Mouse (Mus musculus) liver, postnatal 0 days (tissue): ENCODE measurements around the gene Mmp2. TPM values are rescaled to one million over a fixed set of nuclear protein-coding genes. Genes with fewer than 3 reads are reported as not detected.

ENCODE experiments used
- ATAC-seq: fragments of 200-750 bp; cut with Nextera tagmentation; 2 replicates; pipeline ENCODE4 v1.8.0; 2017; ENCODE audit warnings: mild to moderate bottlenecking, moderate library complexity
- DNase-seq: peaks from one replicate; pipeline ENCODE4 v3.0.0-alpha.2; 2016
- H3K27ac ChIP-seq: fragments of 300-500 bp; sonication (generic); 2 replicates; pipeline ENCODE4 v1.5.1; 2014; ENCODE audit warnings: antibody characterized with exemption, moderate library complexity, mild to moderate bottlenecking, low read depth
- H3K27me3 ChIP-seq: fragments of 300-500 bp; sonication (generic); 2 replicates; pipeline ENCODE4 v1.6.1; 2014; ENCODE audit warnings: low read length, control low read depth, mixed read lengths; ENCODE audit not compliant: insufficient read depth
- H3K36me3 ChIP-seq: fragments of 300-500 bp; sonication (generic); replicated peaks from 2 replicates; pipeline ENCODE4 v1.6.1; 2014; ENCODE audit warnings: mild to moderate bottlenecking, control low read depth, low read length, moderate library complexity, mixed read lengths; ENCODE audit not compliant: insufficient read depth
- H3K4me1 ChIP-seq: fragments of 300-500 bp; sonication (generic); 2 replicates; pipeline ENCODE4 v1.6.1; 2014; ENCODE audit warnings: antibody characterized with exemption, mild to moderate bottlenecking, control low read depth; ENCODE audit not compliant: insufficient read depth
- H3K4me2 ChIP-seq: fragments of 300-500 bp; sonication (generic); 2 replicates; pipeline ENCODE4 v1.6.1; 2014; ENCODE audit warnings: low read depth, mild to moderate bottlenecking, low read length, moderate library complexity, mixed read lengths
- H3K4me3 ChIP-seq: fragments of 300-500 bp; sonication (generic); 2 replicates; pipeline ENCODE4 v1.5.1; 2014; ENCODE audit warnings: low read depth, low read length
- H3K9ac ChIP-seq: fragments of 300-500 bp; sonication (generic); replicated peaks from 2 replicates; pipeline ENCODE4 v1.6.1; 2014; ENCODE audit warnings: mild to moderate bottlenecking, moderate library complexity
- H3K9me3 ChIP-seq: fragments of 300-500 bp; sonication (generic); 2 replicates; pipeline ENCODE4 v1.6.1; 2016; ENCODE audit warnings: mild to moderate bottlenecking, control low read depth, low read length, mixed read lengths
- CTCF ChIP-seq: sonication (generic); IDR thresholded peaks from 2 replicates; pipeline ENCODE4 v1.5.1; 2016; ENCODE audit warnings: antibody characterized with exemption, low read depth
- EP300 ChIP-seq: IDR thresholded peaks from 2 replicates; pipeline ENCODE4 v1.6.1; 2016; ENCODE audit warnings: antibody characterized with exemption, low read depth, mild to moderate bottlenecking
- WGBS: fragments of 180-500 bp; shearing (Covaris S2); extraction: QIAGEN DNeasy Blood & Tissue Kit; methylation state at CpG from one replicate; pipeline ENCODE4 v1.1.7; 2014; ENCODE audit not compliant: insufficient replicate concordance; 5-methylcytosine and 5-hydroxymethylcytosine counted together
- polyA plus RNA-seq: library from polyadenylated mRNA; unstranded; fragments of >200 nt; fragmentation: Nextera tagmentation; extraction: Ambion mirVana; gene quantifications from 2 replicates; pipeline ENCODE4 v1.2.1, GENCODE M21; 2015

Mmp2 gene
- polyA plus RNA-seq, 1 experiment from 2014 or later: 9.6 TPM

- no peak overlapping the region for H3K27ac ChIP-seq
- no peaks in the 10 kb centered on the region for H3K9me3 ChIP-seq
- peaks cover 2% of the 10 kb centered on the region; the same call in 1 of the 2 replicates for H3K4me1 ChIP-seq
- ATAC-seq (no peak), DNase-seq (no peak)
- no peak overlapping the region for H3K4me3 ChIP-seq
- H3K9ac ChIP-seq: no peak overlapping the region
- H3K36me3 ChIP-seq: no peaks in the 10 kb centered on the region
- H3K27me3 ChIP-seq: no peaks in the 10 kb centered on the region
- 62% methylated on average over 6 of the region's 6 CpGs for WGBS
- no peak overlapping the region for H3K4me2 ChIP-seq
- TF ChIP-seq EP300 (no peak), CTCF (no peak)
Observed at GRCm38 (mm10) chr8:92849261-92849660, 22.2 kb downstream of the Mmp2 start.

- WGBS: 71% methylated on average over 4 of the region's 4 CpGs
- no peak overlapping the region for H3K4me2 ChIP-seq
- 0 out of 2 replicates have a peak, but pooled peaks cover 5% of the 10 kb centered on the region for H3K27me3 ChIP-seq
- peaks cover 2% of the 10 kb centered on the region; the same call in 1 of the 2 replicates for H3K4me1 ChIP-seq
- H3K4me3 ChIP-seq: no peak overlapping the region
- ATAC-seq (no peak), DNase-seq (peak; percentile 39)
- TF ChIP-seq CTCF (no peak), EP300 (no peak)
- no peaks in the 10 kb centered on the region for H3K36me3 ChIP-seq
- H3K9me3 ChIP-seq: no peaks in the 10 kb centered on the region
- no peak overlapping the region for H3K9ac ChIP-seq
- no peak overlapping the region for H3K27ac ChIP-seq
Observed at GRCm38 (mm10) chr8:92850239-92850638, 23.1 kb downstream of the Mmp2 start.

- no peak overlapping the region for H3K4me2 ChIP-seq
- H3K27ac ChIP-seq: no peak overlapping the region
- H3K36me3 ChIP-seq: no peaks in the 10 kb centered on the region
- 0 out of 2 replicates have a peak, but pooled peaks cover 9% of the 10 kb centered on the region for H3K27me3 ChIP-seq
- DNase-seq: no peak
- no peak for TF ChIP-seq EP300
- no peak for TF ChIP-seq CTCF
- no peaks in the 10 kb centered on the region for H3K9me3 ChIP-seq
- ATAC-seq: no peak
- 75% methylated on average over 3 of the region's 3 CpGs for WGBS
- H3K4me1 ChIP-seq: peaks cover 2% of the 10 kb centered on the region; the same call in 1 of the 2 replicates
- H3K4me3 ChIP-seq: no peak overlapping the region
- no peak overlapping the region for H3K9ac ChIP-seq
Observed at GRCm38 (mm10) chr8:92851381-92851780, 24.3 kb downstream of the Mmp2 start.

- Histone ChIP-seq H3K4me2 (peak overlapping the region; percentile 47), H3K9me3 (no peaks in the 10 kb centered on the region), H3K27me3 (0 out of 2 replicates have a peak, but pooled peaks cover 9% of the 10 kb centered on the region), H3K4me1 (peaks cover 2% of the 10 kb centered on the region; the same call in 1 of the 2 replicates), H3K36me3 (no peaks in the 10 kb centered on the region), H3K4me3 (no peak overlapping the region), H3K27ac (peak overlapping the region; percentile 60), H3K9ac (no peak overlapping the region)
- ATAC-seq (peak; percentile 41; the same call in 1 of the 2 replicates), DNase-seq (peak; percentile 18)
- 32% methylated on average over 18 of the region's 18 CpGs for WGBS
- no peak for TF ChIP-seq CTCF
- TF ChIP-seq EP300: no peak
Observed at GRCm38 (mm10) chr8:92853188-92853983, 26.3 kb downstream of the Mmp2 start.

GRCm38 (mm10) chr8:92854673-92855072 is 27.6 kb downstream of the Mmp2 start:
- TF ChIP-seq EP300 (no peak), CTCF (no peak)
- H3K4me2 ChIP-seq: peak overlapping the region; percentile 84
- H3K9ac ChIP-seq: no peak overlapping the region
- H3K27me3 ChIP-seq: 0 out of 2 replicates have a peak, but pooled peaks cover 9% of the 10 kb centered on the region
- H3K4me1 ChIP-seq: peaks cover 2% of the 10 kb centered on the region; the same call in 1 of the 2 replicates
- no peaks in the 10 kb centered on the region for H3K36me3 ChIP-seq
- no peaks in the 10 kb centered on the region for H3K9me3 ChIP-seq
- no peak for ATAC-seq
- no peak for DNase-seq
- peak overlapping the region; percentile 64; the same call in 1 of the 2 replicates for H3K27ac ChIP-seq
- WGBS: 59% methylated on average over 3 of the region's 3 CpGs
- peak overlapping the region; percentile 61; the same call in 1 of the 2 replicates for H3K4me3 ChIP-seq

- H3K9ac ChIP-seq: peak within 1 kb of the TSS; percentile 61
- H3K9me3 ChIP-seq: no peaks in the 10 kb centered on the region
- ATAC-seq: peak; percentile 59; the same call in 1 of the 2 replicates
Observed at GRCm38 (mm10) chr8:92855171-92855894, 28.2 kb downstream of the Mmp2 start, which contains the start of gene Lpcat2. TSS of gene Lpcat2 (plus strand) at chr8:92855339.

More at GRCm38 (mm10) chr8:92855171-92855894, 28.2 kb downstream of the Mmp2 start, which contains the start of gene Lpcat2:
- Histone ChIP-seq H3K4me3 (peak within 1 kb of the TSS; percentile 61), H3K27ac (peak within 1 kb of the TSS; percentile 64), H3K4me2 (peak within 1 kb of the TSS; percentile 84), H3K4me1 (peaks cover 2% of the 10 kb centered on the region; the same call in 1 of the 2 replicates), H3K36me3 (no peaks in the 10 kb centered on the region), H3K27me3 (0 out of 2 replicates have a peak, but pooled peaks cover 9% of the 10 kb centered on the region)
- 1% methylated on average over 48 of the region's 50 CpGs for WGBS
- peak; percentile 76 for DNase-seq
- TF ChIP-seq CTCF (no peak), EP300 (no peak)
